Mouse (Mus musculus) urinary bladder, postnatal 4 days (tissue): ENCODE measurements around the gene Ranbp6.
A peak's percentile ranks its signal among the peaks of the same experiment; 100 is the strongest.

ENCODE experiments used
- DNase-seq, 2 experiments: peaks; one replicate each; pipeline ENCODE4 v3.0.0; 2021 to 2022; ENCODE audit warnings: low spot score in 2 of 2

The Ranbp6 gene

GRCm38 (mm10) chr19:29812581-29813460 lies at the start of gene Ranbp6:
Ranbp6 (minus strand) TSS chr19:29812974.
- peak; percentile 85 to 91 for DNase-seq

DNA sequence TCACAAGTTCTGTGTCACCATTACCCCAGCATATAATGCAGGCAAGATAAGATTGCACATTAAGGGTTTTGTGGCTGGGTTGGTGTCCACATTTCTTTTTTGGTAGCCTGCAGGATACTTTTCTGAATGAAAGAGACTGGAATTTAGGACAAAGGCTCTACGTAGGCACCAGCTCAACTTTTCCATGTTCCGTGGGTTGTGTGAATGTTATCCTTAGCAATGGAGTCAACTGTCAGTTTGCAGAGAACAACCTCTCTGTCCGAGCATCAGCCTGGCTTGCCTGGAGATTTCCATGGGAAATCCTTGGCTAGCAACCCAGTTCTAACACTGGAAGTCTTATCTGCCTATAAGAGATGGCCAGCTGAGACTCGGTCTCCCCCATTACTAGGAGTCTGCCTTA lies 48.0 kb upstream of the Ranbp6 start:
- no peak for DNase-seq

- no peak for DNase-seq
Measured at GRCm38 (mm10) chr19:29857267-29857666, 44.5 kb upstream of the Ranbp6 start.

DNA sequence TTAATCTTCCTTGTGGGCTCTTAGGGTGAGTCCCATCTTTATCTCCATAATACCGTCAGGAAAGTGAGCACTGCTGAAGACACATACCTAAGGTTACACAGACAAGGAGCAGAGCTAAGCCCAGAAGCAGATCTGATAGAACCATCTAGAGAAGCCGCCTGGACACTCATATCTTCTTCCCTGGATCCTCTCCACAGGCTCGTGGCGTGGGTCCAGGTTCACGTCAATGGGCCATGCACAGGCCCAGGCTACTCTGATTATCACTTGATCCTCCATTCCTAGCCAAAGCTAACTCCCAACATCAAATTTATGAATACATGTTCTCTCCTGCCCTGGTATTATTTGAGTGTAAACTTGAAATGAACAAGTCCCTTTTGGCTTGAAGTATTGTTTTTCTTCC lies 40.9 kb upstream of the Ranbp6 start:
- no peak for DNase-seq

- DNase-seq = no peak
Measured at GRCm38 (mm10) chr19:29851036-29851690, 38.4 kb upstream of the Ranbp6 start.

DNA sequence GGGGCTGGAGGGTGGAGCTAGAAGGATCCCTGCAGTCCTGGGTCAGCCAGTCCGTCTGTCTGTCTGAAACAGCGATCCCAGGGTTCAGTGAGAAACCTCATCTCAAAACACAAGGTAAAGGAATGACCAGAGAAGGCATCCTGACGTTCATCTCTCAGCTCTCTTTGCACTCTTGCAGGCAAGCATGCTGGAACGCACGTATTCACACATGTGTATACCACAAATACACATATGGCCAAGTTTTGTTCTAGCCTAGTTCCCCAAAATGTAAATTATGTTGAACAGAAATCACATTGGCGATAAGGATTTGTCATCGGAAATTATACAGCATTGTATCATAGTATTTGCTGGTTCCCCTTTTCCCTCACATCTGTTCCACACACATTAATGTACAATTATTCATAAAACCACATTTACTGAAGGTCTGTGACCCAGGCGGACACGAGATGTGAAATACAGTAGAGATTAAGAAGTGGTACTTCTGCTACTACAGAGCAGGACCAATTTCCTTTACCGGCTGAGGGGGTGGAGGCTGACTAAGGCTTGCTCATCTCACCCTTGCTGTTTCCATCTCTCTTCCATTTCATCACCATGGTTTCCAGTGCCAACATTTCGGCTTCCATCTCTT lies 37.3 kb upstream of the Ranbp6 start:
- no peak for DNase-seq

- DNase-seq = no peak
Measured at GRCm38 (mm10) chr19:29844036-29844661, 31.4 kb upstream of the Ranbp6 start.

- no peak for DNase-seq
Measured at GRCm38 (mm10) chr19:29843641-29844035, 30.9 kb upstream of the Ranbp6 start.

DNA sequence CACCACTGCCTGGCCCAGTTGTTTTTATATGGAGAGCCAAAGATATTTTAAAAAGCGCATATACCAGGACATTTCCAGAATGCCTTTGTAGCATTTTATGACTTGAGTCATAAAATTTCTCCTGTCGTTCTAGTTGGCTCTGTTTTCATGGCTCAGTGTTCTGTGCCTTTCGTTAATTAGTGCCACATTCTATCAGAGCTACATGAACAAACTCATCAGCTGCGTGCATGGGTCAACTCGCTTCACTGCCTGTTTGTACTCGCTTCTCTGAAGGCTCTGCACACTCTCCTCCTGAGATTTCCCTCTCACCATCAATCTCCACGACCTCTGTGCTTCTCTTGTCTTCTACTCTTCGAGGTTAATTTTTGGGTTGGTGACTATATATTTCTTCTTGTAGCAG lies 30.2 kb upstream of the Ranbp6 start:
- no peak for DNase-seq

- no peak for DNase-seq
Measured at GRCm38 (mm10) chr19:29840642-29841041, 27.9 kb upstream of the Ranbp6 start.

GRCm38 (mm10) chr19:29838636-29839135 lies 25.9 kb upstream of the Ranbp6 start:
- DNase-seq = no peak

- no peak for DNase-seq
Measured at GRCm38 (mm10) chr19:29838171-29838570, 25.4 kb upstream of the Ranbp6 start.

GRCm38 (mm10) chr19:29835364-29836034 lies 22.7 kb upstream of the Ranbp6 start:
- DNase-seq = no peak

- DNase-seq = no peak
Measured at GRCm38 (mm10) chr19:29830911-29831310, 18.1 kb upstream of the Ranbp6 start.

DNA sequence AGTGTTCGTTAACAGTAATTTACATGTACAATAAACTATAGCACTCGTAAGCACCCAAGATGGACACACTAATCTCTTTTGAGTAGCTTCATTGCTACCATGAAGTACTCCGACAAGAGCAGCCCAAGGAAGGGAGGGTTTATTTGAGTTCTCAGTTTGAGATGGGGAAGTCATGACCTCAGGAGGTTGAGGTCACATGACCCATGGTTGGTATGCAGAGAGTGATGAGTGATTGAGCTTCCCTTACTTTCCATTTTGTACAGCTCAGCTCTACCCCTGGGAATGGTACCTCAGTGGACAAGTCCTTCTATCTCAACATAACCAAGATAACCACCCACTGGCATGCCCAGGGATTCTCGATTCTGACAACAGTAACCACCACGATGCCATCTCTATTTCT lies 15.8 kb upstream of the Ranbp6 start:
- DNase-seq = no peak

DNA sequence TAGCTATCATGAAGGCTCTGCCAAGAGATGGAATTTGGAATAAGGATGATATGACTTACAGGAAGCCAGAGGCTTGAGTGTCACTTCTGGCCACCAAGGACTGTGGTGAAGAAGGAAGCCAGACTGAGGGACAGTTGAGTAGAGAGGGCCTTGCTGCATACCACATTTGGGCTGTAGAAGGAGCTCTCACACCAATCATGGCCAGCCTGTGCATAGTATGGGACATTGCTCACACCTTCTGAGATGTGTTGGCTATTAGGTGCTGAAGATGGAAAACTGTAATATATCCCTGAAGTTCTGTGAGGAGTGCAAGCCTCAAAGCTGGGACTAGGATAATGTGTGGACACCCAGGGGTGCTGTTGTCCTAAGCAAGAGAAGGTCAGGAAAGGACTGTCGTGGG lies 13.9 kb upstream of the Ranbp6 start:
- DNase-seq = no peak

GRCm38 (mm10) chr19:29825003-29825402 lies 12.2 kb upstream of the Ranbp6 start:
- no peak for DNase-seq

- DNase-seq = no peak
Measured at GRCm38 (mm10) chr19:29824034-29824700, 11.4 kb upstream of the Ranbp6 start.

GRCm38 (mm10) chr19:29823456-29824010 lies 10.8 kb upstream of the Ranbp6 start:
- no peak for DNase-seq

DNA sequence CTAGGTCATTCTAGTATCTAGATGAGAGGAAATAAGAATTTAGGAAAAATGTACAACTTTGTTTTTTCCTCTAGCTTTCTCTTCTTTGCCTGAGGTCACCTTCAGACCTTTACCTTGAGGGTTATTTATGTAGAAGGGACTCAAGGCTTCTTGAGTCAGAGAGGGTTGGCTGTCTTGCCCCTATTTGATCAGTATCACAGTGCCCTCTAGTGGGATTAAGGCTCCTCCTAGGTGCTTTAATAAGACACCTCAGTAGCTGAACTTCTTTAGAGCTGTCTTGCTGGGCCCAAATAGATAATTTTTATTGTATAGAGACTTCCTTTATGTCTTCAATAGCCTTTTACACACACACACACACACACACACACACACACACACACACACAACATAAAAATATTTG lies 8.2 kb upstream of the Ranbp6 start:
- no peak for DNase-seq

DNA sequence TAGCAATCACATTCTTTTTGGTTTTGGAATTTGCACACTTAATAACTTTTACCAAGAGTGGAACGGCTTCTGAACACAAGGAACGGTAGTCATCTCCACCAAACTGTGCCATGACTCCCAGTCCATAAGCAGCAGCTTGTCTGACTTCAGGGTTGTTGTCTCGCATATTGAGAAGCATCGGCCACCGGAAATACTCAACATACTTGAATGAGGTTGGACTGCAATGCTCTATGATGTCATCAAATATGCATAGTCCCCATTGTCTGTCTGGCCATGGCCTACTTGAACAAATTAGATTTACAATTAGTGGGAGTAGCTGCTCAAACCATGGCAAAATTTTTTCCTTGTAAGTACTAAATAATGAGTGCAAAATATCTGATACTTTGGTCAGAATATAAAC lies 2.8 kb downstream of the Ranbp6 start:
- no peak for DNase-seq
